Mouse (Mus musculus): ENCODE data around the gene Hat1.
A peak's percentile ranks its signal among the peaks of the same experiment; 100 is the strongest.

Hat1 gene

GRCm38 (mm10) chr2:71376433-71376906 lies 12.3 kb upstream of the Hat1 start:
- DNase-seq (ENCODE audit: low spot score in 2 of 2) = no peak

GRCm38 (mm10) chr2:71377426-71377825 lies 11.3 kb upstream of the Hat1 start:
- no peak for DNase-seq (ENCODE audit: low spot score in 2 of 2)

GRCm38 (mm10) chr2:71381962-71382361 lies 6.8 kb upstream of the Hat1 start:
- DNase-seq (ENCODE audit: low spot score in 2 of 2) = no peak

GRCm38 (mm10) chr2:71383890-71384289 lies 4.9 kb upstream of the Hat1 start:
- DNase-seq (ENCODE audit: low spot score in 2 of 2) = no peak

- no peak for DNase-seq (ENCODE audit: low spot score in 2 of 2)
Measured at GRCm38 (mm10) chr2:71387766-71388165, 992 bp upstream of the Hat1 start.

GRCm38 (mm10) chr2:71389864-71390263 lies 1.1 kb downstream of the Hat1 start:
- DNase-seq (ENCODE audit: low spot score in 2 of 2) = no peak

- no peak for DNase-seq (ENCODE audit: low spot score in 2 of 2)
Measured at GRCm38 (mm10) chr2:71405613-71406012, 16.9 kb downstream of the Hat1 start.

- DNase-seq (ENCODE audit: low spot score in 2 of 2) = no peak
Measured at GRCm38 (mm10) chr2:71418760-71419280, 30.1 kb downstream of the Hat1 start.

GRCm38 (mm10) chr2:71419408-71419807 lies 30.6 kb downstream of the Hat1 start:
- no peak for DNase-seq (ENCODE audit: low spot score in 2 of 2)

GRCm38 (mm10) chr2:71420895-71421425 lies 32.2 kb downstream of the Hat1 start:
- no peak for DNase-seq (ENCODE audit: low spot score in 2 of 2)

- DNase-seq (ENCODE audit: low spot score in 2 of 2) = no peak
Measured at GRCm38 (mm10) chr2:71424545-71424944, 35.8 kb downstream of the Hat1 start.

GRCm38 (mm10) chr2:71435440-71435839 lies 46.7 kb downstream of the Hat1 start:
- DNase-seq (ENCODE audit: low spot score in 2 of 2) = no peak

- DNase-seq (ENCODE audit: low spot score in 2 of 2) = no peak
Measured at GRCm38 (mm10) chr2:71443376-71443775, 54.6 kb downstream of the Hat1 start.

- no peak for DNase-seq (ENCODE audit: low spot score in 2 of 2)
Measured at GRCm38 (mm10) chr2:71445536-71446196, 56.9 kb downstream of the Hat1 start.

- no peak for DNase-seq (ENCODE audit: low spot score in 2 of 2)
Measured at GRCm38 (mm10) chr2:71449604-71450003, 60.8 kb downstream of the Hat1 start.

GRCm38 (mm10) chr2:71451761-71452160 lies 63.0 kb downstream of the Hat1 start:
- no peak for DNase-seq (ENCODE audit: low spot score in 2 of 2)

- DNase-seq (ENCODE audit: low spot score in 2 of 2) = peak; percentile 93 to 96
Measured at GRCm38 (mm10) chr2:71453161-71453916, 64.6 kb downstream of the Hat1 start, which contains the start of gene Metap1d. TSS of gene Metap1d (plus strand) at chr2:71453276.

- DNase-seq (ENCODE audit: low spot score in 2 of 2) = no peak
Measured at GRCm38 (mm10) chr2:71453917-71454260, 65.1 kb downstream of the Hat1 start.

- DNase-seq (ENCODE audit: low spot score in 2 of 2) = no peak
Measured at GRCm38 (mm10) chr2:71458624-71459023, 69.9 kb downstream of the Hat1 start.

- DNase-seq (ENCODE audit: low spot score in 2 of 2) = peak in 1 of 2 experiments; percentile 55
Measured at GRCm38 (mm10) chr2:71459659-71460058, 70.9 kb downstream of the Hat1 start.

- peak in 1 of 2 experiments; percentile 67 for DNase-seq (ENCODE audit: low spot score in 2 of 2)
Measured at GRCm38 (mm10) chr2:71461139-71461538, 72.4 kb downstream of the Hat1 start.

- DNase-seq (ENCODE audit: low spot score in 2 of 2) = peak; percentile 63 to 69
Measured at GRCm38 (mm10) chr2:71461589-71461988, 72.8 kb downstream of the Hat1 start.

GRCm38 (mm10) chr2:71462066-71462465 lies 73.3 kb downstream of the Hat1 start:
- peak in 1 of 2 experiments; percentile 63 for DNase-seq (ENCODE audit: low spot score in 2 of 2)
